Mouse (Mus musculus): ENCODE data around the gene Cmtm5.
"Not testable (repeated sequence)": the region's sequence is repeated elsewhere in the genome, so short reads cannot be mapped to it uniquely, and the experiment has no call there.

The Cmtm5 gene

GRCm38 (mm10) chr14:54959197-54959596 lies 23.1 kb downstream of the Cmtm5 start:
- no peak for DNase-seq (ENCODE audit: low spot score in 2 of 2)

GRCm38 (mm10) chr14:54959853-54960613 lies 24.0 kb downstream of the Cmtm5 start:
- DNase-seq (ENCODE audit: low spot score in 2 of 2): not testable (repeated sequence)

- DNase-seq (ENCODE audit: low spot score in 2 of 2): no peak
These were observed 24.7 kb downstream of the Cmtm5 start for GRCm38 (mm10) chr14:54960769-54961168.

GRCm38 (mm10) chr14:54961487-54961886 lies 25.4 kb downstream of the Cmtm5 start:
- DNase-seq (ENCODE audit: low spot score in 2 of 2): no peak

- DNase-seq (ENCODE audit: low spot score in 2 of 2): no peak
These were observed 26.7 kb downstream of the Cmtm5 start for GRCm38 (mm10) chr14:54962714-54963113.

GRCm38 (mm10) chr14:54963727-54964126 lies 27.7 kb downstream of the Cmtm5 start:
- no peak for DNase-seq (ENCODE audit: low spot score in 2 of 2)

GRCm38 (mm10) chr14:54965044-54965443 lies 29.0 kb downstream of the Cmtm5 start:
- no peak for DNase-seq (ENCODE audit: low spot score in 2 of 2)

- no peak for DNase-seq (ENCODE audit: low spot score in 2 of 2)
These were observed 29.6 kb downstream of the Cmtm5 start for GRCm38 (mm10) chr14:54965631-54966030.

- no peak for DNase-seq (ENCODE audit: low spot score in 2 of 2)
These were observed 30.4 kb downstream of the Cmtm5 start, which contains the start of gene Myh6 for GRCm38 (mm10) chr14:54966320-54966977. Myh6 (minus strand) TSS chr14:54966927.

- DNase-seq (ENCODE audit: low spot score in 2 of 2): no peak
These were observed 31.8 kb downstream of the Cmtm5 start for GRCm38 (mm10) chr14:54967874-54968273.

- no peak for DNase-seq (ENCODE audit: low spot score in 2 of 2)
These were observed 32.3 kb downstream of the Cmtm5 start for GRCm38 (mm10) chr14:54968344-54968743.

GRCm38 (mm10) chr14:54972786-54973185 lies 36.7 kb downstream of the Cmtm5 start:
- DNase-seq (ENCODE audit: low spot score in 2 of 2): not testable (repeated sequence)

GRCm38 (mm10) chr14:54974068-54974791 lies 38.2 kb downstream of the Cmtm5 start:
- DNase-seq (ENCODE audit: low spot score in 2 of 2): no peak

- DNase-seq (ENCODE audit: low spot score in 2 of 2): no peak
These were observed 40.6 kb downstream of the Cmtm5 start, which contains the start of gene Gm17428 for GRCm38 (mm10) chr14:54976633-54977032. Gm17428 (plus strand) TSS chr14:54976933.

GRCm38 (mm10) chr14:54978664-54979063 lies 42.6 kb downstream of the Cmtm5 start:
- DNase-seq (ENCODE audit: low spot score in 2 of 2): no peak

- DNase-seq (ENCODE audit: low spot score in 2 of 2): no peak
These were observed 45.9 kb downstream of the Cmtm5 start for GRCm38 (mm10) chr14:54981934-54982333.

GRCm38 (mm10) chr14:54988350-54988874 lies 52.4 kb downstream of the Cmtm5 start:
- DNase-seq (ENCODE audit: low spot score in 2 of 2): not testable (repeated sequence)

Data from urinary bladder, adult 18-20 months (tissue).